Mouse (Mus musculus) gastrocnemius, postnatal 14 days (tissue): ENCODE data around the gene Tmem120b. TPM values are rescaled to one million over a fixed set of nuclear protein-coding genes. Genes with fewer than 3 reads are reported as not detected.

Source experiments
- DNase-seq: peaks from one replicate; pipeline ENCODE4 v3.0.0; 2021; ENCODE audit warnings: mixed read lengths
- intact Hi-C: fragments of 180-260 bp; cut with DNase I; formaldehyde crosslinking; loops from one replicate; pipeline ENCODE4 v1.15.1; 2025; ENCODE audit warnings: low total_unique reads
- total RNA-seq, 2 experiments: library from RNA; stranded (reverse); gene quantifications; 2 replicates each; pipeline ENCODE4 v1.2.3; 2021

Gene Tmem120b
- total RNA-seq, 2 experiments from 2014 or later, result 11.9 TPM

- DNase-seq, result no peak
- intact Hi-C loops, result no loop called here
These were observed 12.3 kb downstream of the Tmem120b start for GRCm38 (mm10) chr5:123080510-123080909.

- DNase-seq, result no peak
- intact Hi-C loops, result no loop called here
These were observed 15.3 kb downstream of the Tmem120b start for GRCm38 (mm10) chr5:123083340-123084050.

DNA sequence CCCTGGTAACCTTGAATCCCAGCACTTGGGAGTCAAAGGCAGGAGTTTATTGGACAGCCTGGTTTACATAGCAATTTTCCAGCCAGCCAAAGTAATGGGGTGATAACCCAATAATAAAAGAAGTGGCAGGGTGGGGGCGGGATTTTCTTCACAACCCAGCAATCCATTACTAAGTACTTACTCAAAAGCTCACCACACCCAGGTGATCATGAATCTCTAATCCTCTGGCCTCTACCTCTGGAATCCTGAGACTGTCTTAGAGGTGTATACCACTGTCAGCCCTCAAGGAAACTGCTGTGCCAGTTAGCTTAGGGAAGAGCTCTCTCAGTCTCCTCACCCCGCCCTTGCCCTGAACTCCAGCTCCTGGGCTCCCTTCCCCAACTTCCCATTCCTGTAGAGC lies 18.3 kb downstream of the Tmem120b start:
- intact Hi-C loops, result no loop called here
- no peak for DNase-seq

GRCm38 (mm10) chr5:123088784-123089183 lies 20.6 kb downstream of the Tmem120b start:
- no peak for DNase-seq
- intact Hi-C loops, result no loop called here

- no peak for DNase-seq
- intact Hi-C loops, result no loop called here
These were observed 22.5 kb downstream of the Tmem120b start for GRCm38 (mm10) chr5:123090560-123091306.

GRCm38 (mm10) chr5:123093077-123093633 lies 24.9 kb downstream of the Tmem120b start:
- intact Hi-C loops, result no loop called here
- DNase-seq, result no peak

GRCm38 (mm10) chr5:123094238-123094991 lies 26.2 kb downstream of the Tmem120b start:
- intact Hi-C loops, result no loop called here
- no peak for DNase-seq

DNA sequence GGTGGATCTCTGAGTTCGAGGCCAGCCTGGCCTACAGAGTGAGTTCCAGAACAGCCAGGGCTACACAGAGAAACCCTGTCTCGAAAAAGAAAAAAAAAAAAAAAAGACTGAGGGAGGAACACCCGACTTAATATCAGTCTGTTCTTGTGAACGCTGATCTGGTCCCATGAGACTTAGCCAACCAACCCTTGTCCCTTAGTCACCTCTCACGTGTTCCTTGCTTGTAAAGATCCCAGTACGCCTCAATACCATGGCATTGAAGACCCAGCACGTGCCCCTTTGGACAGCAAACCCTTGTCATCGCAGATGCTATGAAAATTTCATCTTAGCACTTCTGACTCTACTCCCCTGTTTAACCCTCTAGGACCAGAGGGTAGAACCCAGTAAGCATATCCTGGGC lies 28.1 kb downstream of the Tmem120b start:
- intact Hi-C loops, result no loop called here
- no peak for DNase-seq

- DNase-seq, result no peak
- intact Hi-C loops, result no loop called here
These were observed 30.3 kb downstream of the Tmem120b start for GRCm38 (mm10) chr5:123098487-123098886.

DNA sequence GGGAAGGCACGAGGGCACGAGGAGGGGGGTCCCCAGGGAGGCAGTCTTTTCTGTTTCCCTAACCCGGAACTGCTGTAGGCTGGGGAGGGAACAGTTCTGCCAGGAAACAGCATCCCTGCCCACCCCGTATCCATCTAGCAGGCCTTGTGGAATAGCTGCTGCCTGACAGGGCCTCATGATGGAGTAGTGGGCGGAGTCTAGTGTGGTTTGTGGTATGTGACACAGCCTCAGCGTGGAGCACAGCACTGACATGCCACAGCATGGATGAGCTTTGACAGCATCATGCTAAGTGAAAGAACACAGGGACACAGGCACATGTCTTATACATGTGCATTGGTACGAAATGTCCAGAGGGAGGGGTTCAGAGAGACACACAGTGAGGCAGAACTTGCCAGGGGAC lies 34.2 kb downstream of the Tmem120b start:
- intact Hi-C loops, result no loop called here
- no peak for DNase-seq

DNA sequence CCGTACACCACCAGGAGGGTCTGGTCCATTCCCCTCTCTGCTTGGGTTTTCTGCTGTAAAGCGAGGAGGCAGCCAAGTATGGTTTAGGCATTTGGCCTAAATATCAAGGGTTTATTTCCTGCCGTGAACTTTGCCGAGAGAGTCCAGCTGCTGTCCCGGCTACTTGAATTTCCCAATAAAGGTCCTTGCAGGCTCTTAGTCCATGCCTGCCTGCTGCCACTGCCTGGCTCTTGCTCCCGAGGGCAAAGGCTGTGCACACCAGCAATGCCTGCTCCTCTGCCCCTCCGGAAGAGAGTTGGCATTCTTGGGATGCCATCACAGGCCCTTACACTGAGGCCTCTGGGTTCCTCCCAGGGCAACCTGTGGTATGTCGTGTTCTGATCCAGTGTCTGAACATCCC lies 35.3 kb downstream of the Tmem120b start:
- DNase-seq, result no peak
- intact Hi-C loops, result no loop called here

- intact Hi-C loops, result no loop called here
- no peak for DNase-seq
These were observed 36.6 kb downstream of the Tmem120b start for GRCm38 (mm10) chr5:123104769-123105168.

DNA sequence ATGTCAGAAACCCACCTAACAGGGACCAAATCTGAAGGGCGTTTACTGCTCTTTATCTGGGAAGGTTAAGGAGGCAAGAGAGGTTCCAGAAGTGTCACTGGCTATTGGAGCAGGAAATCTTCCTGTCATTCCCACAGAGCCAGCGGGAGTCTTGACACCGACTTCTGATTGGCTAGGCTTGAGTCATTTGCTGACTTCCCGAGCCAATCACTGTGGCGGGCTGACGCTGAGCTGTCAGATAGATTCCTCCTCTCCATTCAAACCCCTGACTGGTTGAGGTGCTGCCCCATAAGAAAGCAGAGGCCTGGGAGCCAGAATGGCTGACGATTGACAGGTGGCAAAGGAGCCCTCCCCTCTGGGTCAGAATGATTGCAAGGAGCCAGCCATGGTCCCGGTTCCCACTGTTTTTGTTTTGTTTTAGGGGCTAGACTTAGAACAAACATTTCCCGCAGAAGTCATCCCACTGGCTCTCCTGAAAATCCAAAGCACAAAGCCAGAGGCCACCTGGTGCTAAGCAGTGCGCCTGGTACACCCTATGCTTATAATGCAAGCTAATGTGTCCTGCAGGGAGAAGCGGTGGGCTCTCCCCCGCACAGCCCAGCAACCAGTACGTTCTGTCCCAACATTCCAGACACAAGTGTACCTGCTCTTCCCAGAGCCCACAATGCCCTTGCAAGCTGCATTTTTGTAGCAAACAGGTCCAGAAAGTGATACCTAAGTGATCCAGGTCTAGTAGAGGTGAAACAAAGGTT lies 41.4 kb downstream of the Tmem120b start:
- no peak for DNase-seq
- intact Hi-C loops, result no loop called here

DNA sequence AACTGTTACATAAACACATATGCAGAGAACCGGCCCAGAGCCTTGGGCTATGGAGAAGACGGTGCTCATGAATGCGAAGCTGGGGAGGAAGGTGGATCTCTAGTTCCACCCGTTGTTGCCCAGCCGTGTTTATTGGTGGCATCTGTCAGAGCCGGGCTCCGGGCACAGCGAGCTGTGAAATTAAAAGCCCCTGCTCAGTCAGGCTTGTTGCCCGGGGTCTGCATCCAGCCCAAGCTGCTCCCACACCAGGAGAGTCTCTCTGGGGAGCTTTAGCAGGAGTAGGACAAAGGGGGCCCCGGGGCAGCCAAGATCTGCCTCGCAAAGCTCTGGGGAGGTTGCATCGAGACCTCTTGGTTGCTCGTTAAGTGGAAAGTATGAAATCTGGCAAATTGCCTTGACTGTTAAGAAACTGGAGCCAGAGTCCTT lies 42.1 kb downstream of the Tmem120b start:
- no peak for DNase-seq
- intact Hi-C loops, result no loop called here

DNA sequence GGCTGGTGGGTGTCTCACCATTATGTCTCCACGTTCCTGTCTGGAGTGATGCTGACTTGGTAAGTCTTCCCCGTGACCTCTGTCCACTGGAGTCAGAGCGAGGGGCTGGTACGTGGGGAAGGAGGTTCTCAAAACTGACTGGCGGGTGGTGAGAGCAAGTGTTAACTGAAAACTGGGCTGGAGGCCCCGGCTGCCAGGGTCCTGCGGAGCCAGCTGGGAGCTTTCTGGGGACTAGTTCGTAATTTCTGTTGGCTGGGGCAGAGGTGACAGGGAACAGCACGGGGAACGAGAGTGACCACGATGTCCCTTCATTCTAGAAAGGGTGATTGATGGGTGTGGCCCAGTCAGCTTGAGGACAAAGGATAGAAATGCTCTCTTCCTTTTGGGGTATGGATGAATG lies 45.9 kb downstream of the Tmem120b start:
- intact Hi-C loops, result no loop called here
- no peak for DNase-seq

DNA sequence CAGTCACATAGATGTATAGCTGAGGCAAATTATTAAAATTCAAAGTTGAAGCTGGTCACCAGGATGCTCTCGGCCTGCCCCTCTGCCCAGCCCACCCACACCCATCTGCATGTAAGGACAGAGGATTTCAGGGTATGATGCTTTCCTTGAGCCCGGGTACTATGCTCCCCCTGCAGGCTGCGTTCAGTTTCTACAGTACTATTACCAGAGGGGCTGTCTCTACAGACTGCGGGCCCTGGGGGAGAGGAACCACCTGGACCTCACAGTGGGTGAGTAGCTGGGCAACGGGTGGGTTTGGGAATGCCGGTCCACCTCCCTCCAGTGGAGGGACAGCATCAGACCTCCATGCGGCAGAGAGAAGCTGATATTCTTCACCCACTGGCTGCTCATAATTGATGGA lies 46.7 kb downstream of the Tmem120b start:
- intact Hi-C loops, result loop anchor here (5.0 kb wide), 2 partner anchors 37 to 48 kb away; partner anchors contain the start of gene Tmem120b
- DNase-seq, result no peak

GRCm38 (mm10) chr5:123116080-123116479 lies 47.9 kb downstream of the Tmem120b start:
- intact Hi-C loops, result loop anchor here (2.0 to 5.0 kb wide), 3 partner anchors 36 to 55 kb away; partner anchors contain the start of gene Tmem120b
- DNase-seq, result no peak

DNA sequence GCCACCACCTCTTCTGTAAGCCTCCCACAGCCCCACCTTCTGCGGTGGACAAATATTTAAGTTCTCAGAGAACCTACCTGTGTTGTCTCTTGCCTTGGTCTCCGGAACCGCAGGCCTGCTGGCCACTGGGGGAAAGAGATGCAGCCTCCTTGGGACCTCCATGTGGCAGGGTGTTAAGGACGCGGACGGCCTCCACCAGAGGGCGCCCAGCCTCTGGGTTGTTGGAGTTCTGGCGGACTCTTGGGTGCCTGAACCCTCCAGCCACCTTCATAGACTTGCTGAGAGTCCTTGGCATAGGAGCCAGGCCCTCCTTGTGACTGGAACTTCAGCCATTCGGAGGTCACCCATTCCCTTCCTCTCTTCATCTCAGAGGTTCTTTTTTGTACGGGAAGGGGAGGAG lies 49.0 kb downstream of the Tmem120b start:
- intact Hi-C loops, result loop anchor here (2.0 to 5.0 kb wide), 3 partner anchors 35 to 54 kb away; partner anchors contain the start of gene Tmem120b
- DNase-seq, result peak; percentile 84

DNA sequence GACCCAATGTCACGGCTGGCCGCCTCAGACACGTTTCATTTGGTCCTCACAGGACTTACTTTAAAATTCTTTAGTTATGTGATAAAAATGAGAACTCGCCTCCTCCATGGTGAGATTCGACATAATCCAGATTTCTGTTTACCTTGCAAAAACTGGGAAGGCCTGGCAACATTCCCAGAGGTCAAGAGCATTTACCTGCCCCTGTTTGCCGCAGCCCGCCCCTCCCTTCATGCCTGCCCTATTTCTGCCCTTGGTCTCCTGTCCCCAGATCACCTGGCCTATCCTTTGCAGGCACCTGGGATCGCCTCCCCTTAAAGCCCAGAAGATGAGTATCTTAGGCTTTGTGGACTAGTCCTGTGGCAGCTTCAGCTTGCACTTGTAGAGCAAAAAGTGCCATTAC lies 49.6 kb downstream of the Tmem120b start:
- no peak for DNase-seq
- intact Hi-C loops, result loop anchor here (2.0 to 5.0 kb wide), 3 partner anchors 35 to 53 kb away; partner anchors contain the start of gene Tmem120b
